Mouse (Mus musculus): ENCODE measurements around the gene Myocos. TPM values are rescaled to one million over a fixed set of nuclear protein-coding genes. Genes with fewer than 3 reads are reported as not detected.

Myocos gene
- total RNA-seq, 1 experiment from 2014 or later = not detected

GRCm38 (mm10) chr1:162625229-162625628 is 32.8 kb downstream of the Myocos start:
- peak; percentile 89 for ATAC-seq (ENCODE audit: extremely low read depth, insufficient number of reproducible peaks, low FRiP score, poor library complexity, severe bottlenecking)

- ATAC-seq (ENCODE audit: extremely low read depth, insufficient number of reproducible peaks, low FRiP score, poor library complexity, severe bottlenecking) = no peak
Observed at GRCm38 (mm10) chr1:162623895-162624294, 34.1 kb downstream of the Myocos start.

DNA sequence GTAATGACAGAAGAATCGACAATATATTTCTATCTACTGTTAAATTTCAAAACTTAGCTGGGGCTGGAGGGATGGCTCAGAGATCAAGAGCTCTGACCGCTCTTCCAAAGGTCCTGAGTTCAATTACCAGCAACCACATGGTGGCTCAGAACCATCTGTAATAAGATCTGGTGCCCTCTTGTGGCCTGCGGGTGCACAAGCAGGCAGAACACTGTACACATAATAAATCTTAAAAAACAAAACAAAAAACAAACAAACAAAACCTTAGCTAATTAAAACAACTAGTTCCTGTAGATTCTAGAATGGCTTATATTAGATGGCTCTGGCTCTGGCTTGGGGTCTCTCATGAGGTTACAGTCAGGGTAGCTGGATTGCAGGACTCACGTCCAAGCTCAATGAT is 37.5 kb downstream of the Myocos start:
- ATAC-seq (ENCODE audit: extremely low read depth, insufficient number of reproducible peaks, low FRiP score, poor library complexity, severe bottlenecking) = no peak

- peak; percentile 87 for ATAC-seq (ENCODE audit: extremely low read depth, insufficient number of reproducible peaks, low FRiP score, poor library complexity, severe bottlenecking)
Observed at GRCm38 (mm10) chr1:162615511-162615910, 42.5 kb downstream of the Myocos start.

DNA sequence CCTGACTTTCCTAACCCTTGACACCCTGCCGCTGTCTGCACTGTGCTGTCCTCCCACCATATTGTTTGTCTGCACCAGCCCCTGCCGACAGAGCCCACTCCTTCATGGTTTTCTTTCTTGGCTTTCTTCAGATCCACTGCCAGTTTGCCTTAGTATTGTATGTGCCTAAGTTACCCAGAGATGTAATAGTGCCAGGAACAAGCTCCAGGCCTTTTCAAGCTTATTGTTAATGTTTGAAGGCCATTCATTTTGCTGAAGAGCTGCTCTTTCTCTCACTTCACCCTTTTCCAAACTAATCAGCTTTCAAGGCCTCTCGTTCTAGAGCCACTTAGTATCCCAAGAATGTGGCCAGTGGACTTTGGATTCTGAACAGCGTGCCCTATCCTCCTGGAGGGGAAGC is 46.8 kb downstream of the Myocos start:
- ATAC-seq (ENCODE audit: extremely low read depth, insufficient number of reproducible peaks, low FRiP score, poor library complexity, severe bottlenecking) = no peak

DNA sequence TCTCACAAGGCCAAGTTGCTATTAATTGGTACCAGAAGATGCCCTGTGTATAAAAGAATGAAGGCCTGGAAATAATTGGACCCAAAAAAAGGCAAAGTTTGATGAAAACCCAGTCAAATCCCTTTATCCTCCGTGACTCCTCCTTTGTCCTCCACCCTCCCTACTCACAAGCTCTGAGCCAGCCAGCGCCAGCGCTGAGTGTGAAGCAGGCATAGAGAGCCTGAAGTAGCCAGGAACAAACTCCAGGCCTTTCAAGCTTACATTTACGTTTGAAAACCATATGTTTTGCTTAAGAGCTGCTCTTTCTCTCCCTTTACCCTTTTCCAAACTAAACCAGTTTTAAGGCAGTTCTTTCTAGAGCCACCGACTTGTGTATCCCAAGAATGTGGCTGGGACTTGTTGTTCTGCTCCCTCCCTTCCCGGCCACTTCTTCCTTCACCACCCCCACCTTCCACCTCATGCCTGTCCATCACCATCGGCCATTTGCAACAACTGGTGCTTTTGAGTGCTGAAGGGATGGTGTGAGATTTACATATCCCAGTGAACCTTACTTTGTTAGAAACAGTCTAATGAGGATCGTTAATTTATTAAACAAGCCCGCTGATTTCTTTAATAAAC is 48.3 kb downstream of the Myocos start:
- ATAC-seq (ENCODE audit: extremely low read depth, insufficient number of reproducible peaks, low FRiP score, poor library complexity, severe bottlenecking) = no peak

DNA sequence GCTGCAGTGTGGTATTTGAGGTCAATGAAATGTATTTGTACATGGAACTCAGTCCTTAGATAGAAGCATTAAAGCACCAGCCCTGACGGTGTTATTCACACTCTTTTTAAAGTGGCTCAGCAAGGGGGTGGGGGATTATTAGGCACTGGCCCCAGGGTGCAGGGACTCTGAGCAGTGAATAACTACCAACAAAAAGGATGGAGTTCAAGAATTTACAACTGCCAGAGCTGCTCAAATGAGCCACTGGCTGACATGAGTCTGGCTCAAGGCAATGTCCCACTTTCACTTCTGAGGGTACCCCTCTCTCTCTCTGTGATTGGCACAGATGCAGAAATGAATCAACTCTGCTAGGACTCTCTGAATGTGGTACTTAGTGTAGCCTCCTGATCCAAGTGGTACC is 49.9 kb downstream of the Myocos start:
- ATAC-seq (ENCODE audit: extremely low read depth, insufficient number of reproducible peaks, low FRiP score, poor library complexity, severe bottlenecking) = no peak

DNA sequence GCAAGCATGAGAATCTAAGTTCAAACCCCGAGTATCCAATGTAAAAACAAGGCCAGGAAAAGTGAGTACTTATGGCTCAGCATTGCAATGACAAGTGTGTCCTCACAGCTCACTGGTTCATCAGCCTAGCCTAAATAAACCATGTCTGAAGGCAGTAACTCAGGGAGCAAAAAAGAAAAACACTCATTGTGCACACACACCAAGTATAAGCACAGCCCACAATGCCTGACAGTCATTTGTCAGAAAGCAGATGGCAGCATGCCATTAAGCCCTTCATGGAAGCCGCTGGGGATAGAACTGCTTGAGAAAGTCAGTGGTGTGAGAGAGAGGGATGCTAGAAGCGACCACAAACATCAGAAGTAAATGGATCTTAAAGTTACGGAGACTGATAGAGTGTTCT is 56.7 kb downstream of the Myocos start:
- ATAC-seq (ENCODE audit: extremely low read depth, insufficient number of reproducible peaks, low FRiP score, poor library complexity, severe bottlenecking) = no peak

GRCm38 (mm10) chr1:162599617-162600016 is 58.4 kb downstream of the Myocos start:
- no peak for ATAC-seq (ENCODE audit: extremely low read depth, insufficient number of reproducible peaks, low FRiP score, poor library complexity, severe bottlenecking)

DNA sequence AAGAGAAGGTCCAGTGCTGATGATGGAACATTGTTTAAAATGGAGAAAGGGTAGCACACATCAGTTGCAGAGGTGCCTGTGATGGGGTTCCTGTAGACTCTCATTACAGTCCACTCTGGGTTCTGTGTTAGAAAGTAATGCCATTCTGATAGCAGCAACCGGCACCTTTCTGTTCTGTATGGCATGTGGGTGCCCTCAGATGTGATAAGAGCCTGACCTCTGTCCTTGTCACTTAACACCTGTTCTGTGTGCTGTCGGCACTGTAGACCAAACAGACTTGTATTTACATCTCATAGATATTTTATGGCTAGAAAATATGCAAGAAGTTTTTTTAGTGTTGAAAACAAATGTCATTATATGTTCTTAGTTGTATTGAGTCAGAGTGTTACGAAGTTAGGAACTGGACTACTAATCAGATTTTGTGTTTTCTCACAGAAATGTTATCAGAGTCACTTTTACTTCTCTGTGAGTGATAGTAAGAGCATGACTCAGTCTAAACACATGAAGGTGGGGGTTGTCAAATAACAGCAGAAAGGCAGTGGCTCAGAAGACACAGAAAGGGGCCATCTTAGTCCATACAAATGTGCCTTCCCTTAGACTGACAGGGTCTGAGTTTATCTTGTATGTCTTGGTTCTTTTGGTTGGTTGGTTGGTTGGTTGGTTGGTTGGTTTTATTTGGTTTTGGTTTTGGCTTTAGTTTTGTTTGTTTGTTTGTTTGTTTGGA is 60.5 kb downstream of the Myocos start:
- ATAC-seq (ENCODE audit: extremely low read depth, insufficient number of reproducible peaks, low FRiP score, poor library complexity, severe bottlenecking) = no peak

Other genes starting within 250 kb of the Myocos start
- 0.25 TPM in 1 of 2 replicates, not detected in the other for gene Dnm3, start 180.2 kb downstream of the Myocos start, total RNA-seq (2017)
- gene Mettl13, start 109.7 kb downstream of the Myocos start, total RNA-seq (2017) = 5.3 and 7.6 TPM in 2 replicates
- 70.0 and 81.5 TPM in 2 replicates for gene Vamp4, start 87.7 kb downstream of the Myocos start, total RNA-seq (2017)
- not detected in 2 replicates for gene Myoc, start 19.1 kb downstream of the Myocos start, total RNA-seq (2017)
- 209 and 237 TPM in 2 replicates for gene Prrc2c, start 82.3 kb upstream of the Myocos start, total RNA-seq (2017)
- 0.25 TPM in 1 of 2 replicates, not detected in the other for gene Fmo4, start 155.8 kb upstream of the Myocos start, total RNA-seq (2017)
- gene Fmo1, start 208.4 kb upstream of the Myocos start, total RNA-seq (2017) = 0.61 TPM in 1 of 2 replicates, not detected in the other
- 0.12 TPM in 1 of 2 replicates, not detected in the other for gene Fmo2, start 240.5 kb upstream of the Myocos start, total RNA-seq (2017)

Measured in neutrophil, adult 5-6 weeks (primary cell).